Mouse (Mus musculus): ENCODE data around the gene Cend1. TPM values are rescaled to one million over a fixed set of nuclear protein-coding genes. Genes with fewer than 3 reads are reported as not detected.

Gene Cend1
- total RNA-seq, 2 experiments from 2014 or later: 0.47 to 0.82 TPM

Other genes with a start within 250 kb of the Cend1 start
- gene Hras, start 235.5 kb downstream of the Cend1 start, total RNA-seq (2021): 100 to 1,000 TPM; 193 to 209 TPM
- gene Lrrc56, start 235.3 kb downstream of the Cend1 start, total RNA-seq (2021): 1 to 10 TPM; 2.2 to 2.4 TPM
- not detected for gene Lmntd2, start 215.4 kb downstream of the Cend1 start, total RNA-seq (2021)
- gene Rassf7, start 213.6 kb downstream of the Cend1 start, total RNA-seq (2021): 1 to 10 TPM in 1 of 2 experiments, under 1 TPM in 1; 0.62 to 1.2 TPM
- gene Phrf1, start 200.7 kb downstream of the Cend1 start, total RNA-seq (2021): 10 to 100 TPM; 23.2 to 24.4 TPM
- gene Irf7, start 163.0 kb downstream of the Cend1 start, total RNA-seq (2021): 1 to 10 TPM in 1 of 2 experiments, under 1 TPM in 1; 0.82 to 1.1 TPM
- gene Cdhr5, start 152.7 kb downstream of the Cend1 start, total RNA-seq (2021): under 1 TPM; 0.44 to 0.59 TPM
- gene Sct, start 150.4 kb downstream of the Cend1 start, total RNA-seq (2021): 1 to 10 TPM in 1 of 2 experiments, under 1 TPM in 1; 0.92 to 1.0 TPM
- gene Drd4, start 137.5 kb downstream of the Cend1 start, total RNA-seq (2021): under 1 TPM; 0.31 to 0.33 TPM
- gene Deaf1, start 101.8 kb downstream of the Cend1 start, total RNA-seq (2021): 10 to 100 TPM; 15.5 to 18.9 TPM
- gene Tmem80, start 101.8 kb downstream of the Cend1 start, total RNA-seq (2021): 10 to 100 TPM in 1 of 2 experiments, 1 to 10 TPM in 1; 9.1 to 11.1 TPM
- gene Eps8l2, start 90.6 kb downstream of the Cend1 start, total RNA-seq (2021): 1 to 10 TPM; 1.8 to 3.3 TPM
- 100 to 1,000 TPM; 101 to 109 TPM for gene Taldo1, start 37.3 kb downstream of the Cend1 start, total RNA-seq (2021)
- gene Gatd1, start 15.4 kb downstream of the Cend1 start, total RNA-seq (2021): 1 to 10 TPM; 6.2 to 9.6 TPM
- 10 to 100 TPM; 14.8 to 32.4 TPM for gene Slc25a22, start 8.4 kb upstream of the Cend1 start, total RNA-seq (2021)
- under 1 TPM; 0.55 to 0.75 TPM for gene Pidd1, start 14.5 kb upstream of the Cend1 start, total RNA-seq (2021)
- gene Rplp2, start 17.9 kb upstream of the Cend1 start, total RNA-seq (2021): 100 to 1,000 TPM; 730 to 819 TPM
- gene Pnpla2, start 25.7 kb upstream of the Cend1 start, total RNA-seq (2021): 100 to 1,000 TPM; 188 to 332 TPM
- 10 to 100 TPM in 1 of 2 experiments, 1 to 10 TPM in 1; 6.5 to 14.3 TPM for gene Cracr2b, start 31.6 kb upstream of the Cend1 start, total RNA-seq (2021)
- 10 to 100 TPM; 79.8 to 82.0 TPM for gene Cd151, start 37.9 kb upstream of the Cend1 start, total RNA-seq (2021)
- gene Polr2l, start 45.6 kb upstream of the Cend1 start, total RNA-seq (2021): 10 to 100 TPM; 47.7 to 49.8 TPM
- 10 to 100 TPM; 15.3 TPM for gene Tspan4, start 45.7 kb upstream of the Cend1 start, total RNA-seq (2021)
- 10 to 100 TPM; 19.5 to 23.0 TPM for gene Chid1, start 110.4 kb upstream of the Cend1 start, total RNA-seq (2021)
- gene Ap2a2, start 132.7 kb upstream of the Cend1 start, total RNA-seq (2021): 10 to 100 TPM; 37.2 to 41.6 TPM
- not detected for gene Muc6, start 225.8 kb upstream of the Cend1 start, total RNA-seq (2021)